Mouse (Mus musculus) testis, adult 10 weeks (tissue): ENCODE data around the gene Ly6g6e. TPM values are rescaled to one million over a fixed set of nuclear protein-coding genes. Genes with fewer than 3 reads are reported as not detected.

Source experiments
- polyA plus RNA-seq: library from polyadenylated mRNA; stranded (reverse); fragments of 350-450 nt; fragmentation: Illumina TruSeq; extraction: RNeasy Lipid Tissue Mini Kit (QIAGEN cat#74804); gene quantifications from one replicate; pipeline ENCODE4 v1.2.3, GENCODE M21; 2014; ENCODE audit warnings: low read depth, low replicate concordance

The Ly6g6e gene
- not detected for polyA plus RNA-seq

GRCm38 (mm10) chr17:35076507-35077176 is at the start of gene Ly6g6e:
Gene Ly6g6e (plus strand): TSS chr17:35076902.

GRCm38 (mm10) chr17:35027277-35028068 is 49.2 kb upstream of the Ly6g6e start, which contains the start of gene Sapcd1:
Gene Sapcd1 (minus strand): TSS chr17:35028016.

DNA sequence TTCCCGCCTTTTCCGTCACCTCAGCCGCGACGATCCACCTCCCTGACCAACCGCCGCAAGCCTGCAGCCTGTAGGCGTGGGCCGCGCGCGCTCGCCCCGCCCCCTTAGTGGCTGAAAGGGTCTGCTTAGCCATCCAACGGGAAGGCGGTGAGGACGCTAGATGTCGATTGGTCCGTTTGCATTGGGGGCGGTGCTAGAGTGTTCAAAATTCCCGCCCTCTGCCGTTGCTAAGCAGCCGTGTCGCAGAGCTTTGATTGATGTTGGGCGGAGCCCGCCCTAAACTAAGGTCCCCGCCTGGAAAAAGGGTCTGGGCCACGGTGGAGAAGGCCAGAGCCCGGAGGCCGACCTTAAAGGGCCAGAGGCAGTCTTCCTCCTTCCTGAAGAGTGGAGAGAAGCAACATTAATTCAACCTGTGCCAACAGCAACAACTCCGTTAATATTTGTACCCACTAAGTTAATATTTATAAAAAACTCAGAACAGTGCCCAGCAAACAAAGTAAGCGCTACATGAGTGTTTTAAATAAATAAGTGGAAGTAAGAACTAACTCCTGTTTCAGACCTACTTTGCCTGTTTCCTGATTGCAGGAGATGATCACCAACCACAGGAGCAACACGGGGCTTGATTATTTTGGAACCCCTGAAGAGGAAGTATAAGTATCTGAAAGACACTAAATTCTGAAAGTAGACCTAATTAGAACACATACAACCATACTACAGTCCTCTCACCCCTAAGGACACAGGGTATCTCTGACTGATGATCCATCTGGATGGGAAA is 29.8 kb upstream of the Ly6g6e start, which contains the start of gene Msh5:
Msh5 (minus strand) TSS at position 65 of the 775 bp plus-strand sequence.

DNA sequence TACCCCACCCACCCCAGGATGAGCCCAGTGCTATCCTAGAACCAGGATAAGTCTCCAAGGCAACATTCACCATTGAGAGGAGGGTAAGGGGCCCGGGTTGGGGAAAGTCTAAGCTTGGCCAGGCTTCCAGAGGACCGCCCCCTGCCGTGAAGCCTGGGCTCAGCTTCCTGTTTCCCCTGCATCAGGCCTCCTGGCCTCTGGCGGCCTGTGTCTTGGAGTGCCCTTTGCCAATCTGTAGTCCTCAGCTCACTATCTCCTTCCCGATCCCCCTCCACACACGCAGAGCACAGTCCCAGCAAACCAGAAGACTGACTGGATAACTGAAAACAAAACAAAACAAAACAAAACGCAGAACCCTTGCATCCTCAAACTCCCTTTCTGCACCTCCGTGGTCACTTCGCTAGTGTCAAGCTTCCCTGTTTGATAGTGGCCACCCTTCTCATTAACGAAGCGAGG is 27.1 kb upstream of the Ly6g6e start, which contains the start of gene Clic1:
Clic1 (plus strand) TSS at position 406 of the 456 bp plus-strand sequence.

DNA sequence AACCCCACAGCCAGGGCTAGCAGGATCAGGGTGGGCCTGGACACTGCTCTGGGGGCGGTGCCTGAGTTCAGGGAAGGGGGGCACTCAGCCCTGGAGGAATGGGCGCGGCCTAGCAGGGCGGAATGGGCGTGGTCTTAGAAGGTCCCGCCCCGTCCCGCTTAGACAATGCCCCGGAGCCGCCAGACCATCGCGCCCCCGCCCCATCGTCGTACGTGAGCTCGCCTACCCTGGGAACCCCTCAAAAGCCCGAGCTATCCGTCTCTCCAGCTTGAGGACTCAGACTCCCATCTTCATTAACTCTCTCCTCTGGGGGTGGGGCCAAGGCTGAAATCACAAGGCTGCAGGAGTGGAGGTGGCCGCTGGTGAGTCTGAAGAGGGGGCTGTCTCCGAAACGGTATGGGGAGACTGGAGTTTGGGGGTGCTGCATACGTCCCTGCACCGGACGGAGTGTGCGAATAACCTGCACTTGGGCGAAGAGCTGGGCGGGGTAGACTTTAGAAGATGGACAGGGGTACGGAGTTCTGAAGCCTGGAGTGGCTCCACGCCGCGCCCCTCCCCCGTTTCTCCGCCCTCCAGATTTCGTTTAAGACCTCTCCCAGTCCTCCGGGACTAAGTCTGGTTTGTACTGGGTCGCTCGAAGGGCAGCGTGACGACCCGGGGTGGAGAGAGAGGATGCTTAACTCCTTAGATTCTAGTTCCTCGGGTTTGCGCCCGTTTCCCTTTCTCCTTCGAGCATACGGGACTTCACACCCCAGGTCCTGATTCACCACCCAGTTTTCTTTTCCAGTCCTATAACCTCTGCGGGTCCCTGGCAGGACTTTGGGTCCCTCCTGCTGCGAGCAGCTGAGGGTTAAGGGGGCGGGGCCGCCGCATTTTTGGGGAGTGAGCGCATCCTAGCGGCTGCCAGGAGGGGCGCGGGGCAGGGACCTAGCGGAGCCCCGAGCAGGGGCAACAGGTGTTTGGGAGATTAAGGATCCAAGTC is 17.5 kb upstream of the Ly6g6e start, which contains the start of gene Ddah2:
Ddah2 (plus strand) TSS at position 125 of the 982 bp plus-strand sequence.

GRCm38 (mm10) chr17:35064951-35065947 is 11.5 kb upstream of the Ly6g6e start, which contains the start of gene Ly6g6c:
Gene Ly6g6c (plus strand): TSS chr17:35065388.

DNA sequence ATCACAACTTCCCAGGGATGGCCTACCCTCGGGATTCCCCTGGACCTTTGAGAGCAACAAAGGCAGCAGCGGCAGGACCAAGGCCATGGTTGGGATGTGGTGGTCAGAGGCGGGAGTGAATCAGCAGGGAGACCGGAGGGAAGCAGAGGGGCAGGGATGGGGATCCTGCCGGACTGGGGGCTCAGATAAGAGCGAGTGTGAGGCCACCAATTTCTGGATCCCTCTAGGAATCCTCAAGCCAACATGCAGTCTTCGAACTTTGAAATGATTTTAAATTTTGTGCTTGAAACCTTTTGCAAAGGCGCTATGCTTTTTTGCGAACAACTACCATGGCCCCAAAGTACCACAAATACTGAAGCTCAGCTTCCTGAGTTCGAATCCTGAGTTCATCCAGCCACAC is 10.6 kb upstream of the Ly6g6e start, which contains the start of gene Mpig6b:
Mpig6b (minus strand) TSS at position 101 of the 400 bp plus-strand sequence.

DNA sequence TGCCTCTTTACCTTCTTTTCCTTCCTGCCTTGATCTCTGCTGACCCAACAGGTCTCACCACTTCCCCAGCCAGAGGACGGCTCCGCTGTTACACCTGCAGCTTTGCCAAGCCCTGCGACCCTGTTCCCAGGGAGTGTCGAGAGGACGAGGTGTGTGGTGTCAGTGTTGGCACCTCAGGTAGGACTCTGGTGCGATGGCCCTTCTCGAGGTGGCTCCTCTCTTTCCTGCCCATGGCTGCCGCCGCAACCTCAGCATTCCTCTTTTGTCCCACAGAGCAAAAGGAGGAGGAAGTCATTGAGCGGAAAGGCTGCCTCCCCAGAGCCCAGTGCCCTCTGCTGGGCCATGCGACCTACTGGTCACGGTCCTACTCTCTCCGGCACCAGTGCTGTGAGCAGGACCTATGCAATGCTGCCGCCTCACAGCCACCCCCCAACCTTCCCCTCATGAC is 1.1 kb downstream of the Ly6g6e start, which contains the start of gene Ly6g6d:
Ly6g6d (minus strand) TSS at position 280 of the 448 bp plus-strand sequence.

GRCm38 (mm10) chr17:35085208-35085865 is 8.6 kb downstream of the Ly6g6e start, which contains the start of gene Ly6g6f:
Gene Ly6g6f (minus strand): TSS chr17:35085610.

DNA sequence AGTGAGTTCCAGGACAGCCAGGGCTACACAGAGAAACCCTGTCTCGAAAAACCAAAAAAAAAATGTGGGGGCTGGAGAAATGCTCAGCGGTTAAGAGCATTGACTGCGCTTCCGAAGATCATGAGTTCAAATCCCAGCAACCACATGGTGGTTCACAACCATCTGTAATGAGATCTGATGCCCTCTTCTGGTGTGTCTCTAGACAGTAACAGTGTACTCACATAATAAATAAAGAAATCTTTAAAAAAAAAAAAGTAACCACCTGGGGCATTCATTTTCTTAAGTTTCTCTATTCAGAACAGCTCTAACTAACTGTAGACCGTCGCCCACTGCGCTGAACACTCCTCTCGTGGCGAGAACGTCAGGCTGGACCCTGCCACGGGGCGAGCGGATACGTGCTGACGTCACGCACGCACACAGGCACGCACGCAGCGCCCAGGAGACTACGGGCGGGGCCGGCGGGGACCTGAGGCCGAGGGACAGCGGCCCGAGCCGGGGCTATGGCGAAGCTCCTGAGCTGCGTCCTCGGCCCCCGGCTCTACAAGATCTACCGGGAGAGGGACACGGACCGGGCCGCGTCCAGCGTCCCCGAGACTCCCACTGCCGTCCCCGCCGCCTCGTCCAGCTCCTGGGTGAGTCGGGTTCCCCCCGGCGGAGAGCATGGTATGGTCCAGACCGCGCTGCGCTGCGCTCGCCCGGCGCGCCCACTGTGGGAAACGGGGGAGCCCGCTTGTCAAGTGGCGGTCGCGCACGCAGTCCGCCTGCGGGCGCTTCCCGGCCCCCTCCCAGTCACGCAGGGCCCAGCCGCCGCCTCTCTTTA is 12.3 kb downstream of the Ly6g6e start, which contains the start of gene Abhd16a:
Abhd16a (plus strand) TSS at position 439 of the 820 bp plus-strand sequence.

DNA sequence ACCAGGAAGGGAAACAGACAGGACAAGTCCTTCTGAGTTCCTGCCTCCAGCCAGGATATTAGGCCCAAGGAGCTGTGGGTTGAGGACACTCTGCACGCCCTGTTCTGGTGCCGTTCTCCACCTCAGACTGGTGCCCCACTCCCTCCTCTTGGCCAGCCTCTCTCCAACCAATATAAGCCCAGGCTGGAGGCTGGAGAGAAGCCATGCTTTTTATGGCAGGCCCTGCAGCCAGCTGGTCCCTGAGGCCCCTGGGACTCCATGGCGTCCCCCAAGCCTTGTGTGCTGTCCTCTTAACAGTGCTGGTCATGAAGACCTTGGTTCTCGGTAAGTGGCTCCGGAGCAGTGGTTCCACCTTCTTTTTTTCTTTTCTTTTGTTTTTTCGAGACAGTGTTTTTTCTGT is 31.4 kb downstream of the Ly6g6e start, which contains the start of gene Ly6g5c:
Ly6g5c (plus strand) TSS at position 183 of the 400 bp plus-strand sequence.

DNA sequence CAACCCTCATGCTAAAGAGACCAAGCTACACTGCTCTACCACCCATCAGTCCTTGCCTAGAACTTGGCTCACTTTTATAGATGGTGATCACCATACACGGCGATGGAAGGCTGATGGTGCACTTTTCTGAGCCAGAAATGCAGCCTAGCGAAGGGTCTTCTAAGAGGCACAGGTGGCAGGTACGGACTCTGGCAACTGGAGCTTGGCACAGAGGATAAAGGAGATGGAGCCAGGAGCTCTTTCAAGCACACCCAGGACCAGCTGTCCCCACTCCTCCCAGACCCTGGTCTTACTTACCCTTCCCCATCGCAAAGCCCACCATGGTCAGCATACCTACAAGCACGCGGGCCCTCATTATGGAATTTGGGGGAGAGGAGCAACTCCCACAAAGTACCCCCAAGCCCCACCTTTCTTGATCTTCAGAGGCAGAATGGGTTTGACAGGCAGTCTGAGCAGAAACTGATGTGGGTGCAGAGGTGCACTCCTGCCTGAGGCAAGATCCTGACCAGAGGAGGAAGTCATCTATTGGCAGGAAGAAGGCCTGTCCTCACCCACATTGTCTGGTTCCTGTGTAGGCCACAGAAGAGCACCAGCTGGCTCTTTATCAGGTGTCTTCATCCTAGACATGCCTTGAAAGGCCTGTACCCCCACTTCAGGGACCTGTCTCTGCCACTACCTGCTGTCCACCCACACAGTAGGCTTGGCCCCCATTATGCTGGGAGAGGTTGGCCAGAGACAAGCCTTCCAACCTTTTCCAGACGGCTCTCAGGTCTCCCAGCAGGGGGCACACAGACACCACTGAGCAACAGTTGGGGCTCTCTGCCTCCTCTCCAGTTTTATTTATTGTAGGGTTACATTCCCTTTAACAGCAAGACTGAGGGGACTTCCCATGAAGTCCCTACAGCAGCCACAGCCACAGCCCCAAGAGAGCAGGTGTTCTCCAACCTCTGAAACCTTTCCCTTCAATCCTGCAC is 38.6 kb downstream of the Ly6g6e start, which contains the start of gene Ly6g5b:
Ly6g5b (minus strand) TSS at position 383 of the 974 bp plus-strand sequence.

GRCm38 (mm10) chr17:35121143-35121799 is 44.6 kb downstream of the Ly6g6e start, which contains the start of gene Gpank1:
Gene Gpank1 (plus strand): TSS chr17:35121455.

DNA sequence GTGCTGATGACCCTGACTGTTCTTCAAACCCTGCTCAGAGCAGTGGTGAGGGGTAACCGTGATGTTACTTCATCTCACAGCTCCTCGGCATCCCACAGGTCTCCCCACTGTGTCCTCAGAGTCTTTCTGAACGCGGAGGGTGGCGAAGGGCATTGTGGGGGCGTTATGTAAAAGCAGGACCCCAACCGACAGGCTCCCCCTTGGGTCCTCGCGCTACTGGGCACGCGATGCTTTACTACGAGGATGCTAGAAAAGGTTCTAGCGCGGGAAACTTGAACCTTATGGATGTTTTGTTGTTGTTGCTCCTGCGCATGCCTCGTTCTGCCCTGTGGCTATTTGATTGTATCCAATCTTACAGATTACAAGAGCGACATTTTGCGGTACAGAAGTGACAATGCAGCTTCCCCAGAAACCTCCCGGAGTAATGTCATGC is 45.2 kb downstream of the Ly6g6e start, which contains the start of gene Csnk2b:
Csnk2b (minus strand) TSS at position 183 of the 433 bp plus-strand sequence.

GRCm38 (mm10) chr17:35126206-35126611 is 49.5 kb downstream of the Ly6g6e start, which contains the start of gene D17H6S53E:
Gene D17H6S53E (plus strand): TSS chr17:35126373.

